Mouse (Mus musculus): ENCODE results near the gene U2af1. TPM values are rescaled to one million over a fixed set of nuclear protein-coding genes. Genes with fewer than 3 reads are reported as not detected.
"Not testable (repeated sequence)": the region's sequence is repeated elsewhere in the genome, so short reads cannot be mapped to it uniquely, and the experiment has no call there.

U2af1 gene
- polyA plus RNA-seq, 1 experiment: 160 TPM

DNA sequence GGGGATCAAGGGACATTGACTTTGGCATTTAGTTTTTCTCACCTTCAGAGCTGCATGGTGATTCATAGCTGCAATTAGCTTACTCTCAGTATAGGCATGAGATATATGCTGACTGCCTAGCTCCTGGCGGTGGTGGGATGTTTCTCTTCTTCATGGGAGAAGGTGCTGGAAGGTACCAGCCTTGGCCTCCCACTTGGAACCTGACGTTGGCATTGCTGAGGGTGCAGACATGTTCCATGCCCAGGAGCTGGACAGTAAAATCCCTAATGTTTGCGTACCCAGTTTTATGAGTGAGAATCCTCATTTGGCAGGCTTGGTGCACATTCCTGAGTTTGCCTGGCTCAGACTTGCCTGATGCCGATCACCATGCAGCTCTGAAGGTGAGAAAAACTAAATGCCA lies 35.6 kb downstream of the U2af1 start:
- no peak for DNase-seq (ENCODE audit: low spot score)

- no peak for DNase-seq (ENCODE audit: low spot score)
Observed at GRCm38 (mm10) chr17:31613086-31613755, 45.5 kb downstream of the U2af1 start.

DNA sequence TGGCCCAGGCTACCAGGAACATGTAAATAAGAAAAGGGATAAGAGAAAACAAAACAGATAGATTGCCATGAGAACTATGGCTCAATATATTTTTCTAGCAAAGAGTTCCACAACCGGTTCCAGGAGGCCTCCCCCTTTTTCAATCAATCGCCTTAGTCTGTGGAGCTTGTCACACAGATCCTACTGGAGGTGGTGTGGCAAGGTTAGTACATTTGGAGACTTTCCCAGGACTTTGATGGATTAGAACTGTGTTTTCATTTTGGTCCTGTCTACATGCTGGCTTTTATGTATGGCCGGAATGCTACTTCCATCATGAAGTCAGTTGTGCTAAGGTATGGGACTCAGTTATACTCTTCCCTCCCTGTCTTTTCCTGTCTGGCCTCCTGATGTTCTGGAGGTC lies 48.8 kb downstream of the U2af1 start:
- no peak for DNase-seq (ENCODE audit: low spot score)

DNA sequence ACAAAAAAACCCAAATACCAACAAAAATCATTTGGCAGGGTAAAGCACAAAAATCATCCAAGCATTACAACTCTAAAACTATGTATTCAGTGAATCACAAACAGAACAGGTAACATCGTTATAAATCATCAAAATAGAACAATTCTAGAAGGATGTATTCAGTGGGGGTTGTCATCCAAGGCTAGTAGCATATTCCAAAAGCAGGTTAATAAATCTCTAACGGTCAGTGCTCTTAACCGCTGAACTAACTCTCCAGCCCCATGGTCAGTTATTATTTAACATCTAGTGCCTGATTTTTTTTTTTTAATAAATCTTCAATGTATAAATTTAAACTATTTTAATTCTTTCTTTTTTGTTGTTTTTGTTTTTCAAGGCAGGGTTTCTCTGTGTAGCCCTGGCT lies 49.5 kb downstream of the U2af1 start:
- not testable (repeated sequence) for DNase-seq (ENCODE audit: low spot score)

DNA sequence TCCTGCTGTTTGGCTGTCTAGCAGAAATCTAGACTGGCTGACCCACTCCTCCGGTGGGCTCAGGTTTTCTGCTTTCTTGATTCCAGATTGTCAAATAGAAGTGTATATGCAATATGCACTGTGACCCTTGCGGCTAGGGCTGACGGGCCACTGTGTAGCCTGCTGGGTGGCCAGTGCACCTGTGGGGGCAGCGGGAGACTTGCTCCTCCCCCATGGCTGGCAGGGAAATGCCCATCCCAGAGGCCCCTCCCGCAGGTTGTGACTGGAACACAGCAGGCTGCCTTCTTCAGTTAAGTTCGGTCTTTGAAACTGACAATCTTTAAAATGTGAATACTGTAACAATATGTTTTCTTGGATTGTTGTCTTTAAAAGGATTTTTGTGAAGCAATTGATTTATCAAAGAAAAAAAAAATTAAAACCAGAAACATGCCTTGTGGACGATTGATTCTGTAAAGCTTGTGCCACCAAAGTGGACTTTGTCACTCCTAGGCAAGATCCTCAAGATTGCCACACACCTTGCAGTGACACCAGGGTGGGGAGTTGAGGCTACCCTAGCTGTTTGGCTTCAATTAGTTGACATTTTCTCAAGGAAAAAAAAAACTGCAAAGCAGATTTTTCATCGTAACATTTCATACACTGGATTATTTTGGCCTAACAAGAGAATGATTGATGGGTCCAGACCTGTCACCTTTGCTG lies 51.3 kb downstream of the U2af1 start:
- no peak for DNase-seq (ENCODE audit: low spot score)

DNA sequence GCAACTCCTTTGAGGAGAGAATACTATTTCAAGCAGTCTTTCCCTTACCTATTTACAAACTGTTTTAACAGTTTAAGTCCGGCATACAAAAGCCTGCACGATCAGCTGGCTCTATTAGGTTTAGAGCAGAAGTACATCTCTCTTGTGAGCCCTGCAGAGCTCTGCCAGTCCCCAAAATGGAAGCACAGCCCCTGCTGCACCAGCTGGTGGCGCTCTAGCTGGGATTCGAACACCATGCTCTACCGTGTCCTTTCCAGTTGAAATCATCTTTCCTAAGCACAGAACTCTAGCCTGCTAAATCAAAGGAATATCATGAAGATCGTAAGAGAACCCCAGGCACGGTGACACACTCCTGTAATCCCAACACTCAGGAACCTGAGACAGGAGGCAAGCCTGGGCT lies 52.3 kb downstream of the U2af1 start:
- DNase-seq (ENCODE audit: low spot score): no peak

DNA sequence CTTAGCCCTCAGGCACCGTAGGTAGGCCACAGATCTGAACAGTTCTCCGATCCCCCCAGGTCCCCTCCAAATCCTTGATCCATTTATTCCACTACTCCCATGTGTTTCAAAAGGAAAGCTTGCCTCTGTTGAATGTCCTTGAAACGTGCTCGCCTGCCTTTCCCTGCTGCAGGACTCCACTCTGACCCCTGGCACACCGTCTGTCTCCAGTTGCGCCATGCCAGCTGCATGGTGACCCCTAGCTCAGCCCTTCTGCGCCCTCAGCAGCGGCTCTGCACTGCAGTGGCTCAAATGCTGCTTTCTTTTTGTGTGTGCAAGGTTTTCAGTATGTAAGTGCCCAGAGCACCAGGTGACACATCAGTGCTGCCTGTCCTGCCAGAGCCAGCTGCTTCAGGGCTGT lies 60.1 kb downstream of the U2af1 start:
- no peak for DNase-seq (ENCODE audit: low spot score)

GRCm38 (mm10) chr17:31597957-31598356 lies 60.7 kb downstream of the U2af1 start:
- DNase-seq (ENCODE audit: low spot score): no peak

Other genes starting within 250 kb of the U2af1 start
- gene Wdr4, start 138.9 kb downstream of the U2af1 start, polyA plus RNA-seq (2012; rRNA removed): 20.5 and 26.7 TPM in 2 replicates
- gene Ndufv3, start 138.8 kb downstream of the U2af1 start, polyA plus RNA-seq (2012; rRNA removed): 219 and 221 TPM in 2 replicates
- 21.4 and 23.1 TPM in 2 replicates for gene Pknox1, start 94.2 kb downstream of the U2af1 start, polyA plus RNA-seq (2012; rRNA removed)
- gene Cbs, start 21.7 kb downstream of the U2af1 start, polyA plus RNA-seq (2012; rRNA removed): 0.88 and 1.4 TPM in 2 replicates
- not detected in 2 replicates for gene Cryaa, start 18.9 kb upstream of the U2af1 start, polyA plus RNA-seq (2012; rRNA removed)
- 32.3 and 34.9 TPM in 2 replicates for gene Sik1, start 196.9 kb upstream of the U2af1 start, polyA plus RNA-seq (2012; rRNA removed)

Data from urinary bladder, adult 2 months (tissue).